Mouse (Mus musculus) thymus, adult 2 months (tissue): Measurements from ENCODE around the gene Ecpas. TPM values are rescaled to one million over a fixed set of nuclear protein-coding genes. Genes with fewer than 3 reads are reported as not detected.

ENCODE experiments used
- DNase-seq: peaks from one replicate; pipeline ENCODE4 v3.0.0; 2021
- H3K27ac ChIP-seq: fragments of 200-500 bp; 2 replicates; pipeline ENCODE4 v1.5.1; 2012; ENCODE audit warnings: low read length, control low read depth; ENCODE audit not compliant: control insufficient read depth, insufficient read depth
- H3K27me3 ChIP-seq: fragments of 200-500 bp; 2 replicates; pipeline ENCODE4 v1.6.1; 2012; ENCODE audit warnings: mild to moderate bottlenecking, low read length, moderate library complexity, mixed read lengths; ENCODE audit not compliant: control insufficient read depth, insufficient read depth
- H3K36me3 ChIP-seq: fragments of 200-500 bp; 2 replicates; pipeline ENCODE4 v1.6.1; 2012; ENCODE audit warnings: mild to moderate bottlenecking, low read length, moderate library complexity; ENCODE audit not compliant: control insufficient read depth, insufficient read depth
- H3K4me1 ChIP-seq: fragments of 200-500 bp; replicated peaks from 2 replicates; pipeline ENCODE4 v1.6.1; 2012; ENCODE audit warnings: low read length; ENCODE audit not compliant: control insufficient read depth, insufficient read depth
- H3K4me3 ChIP-seq: fragments of 200-500 bp; 2 replicates; pipeline ENCODE4 v1.5.1; 2012; ENCODE audit warnings: mild to moderate bottlenecking, low read length, control low read depth, moderate library complexity; ENCODE audit not compliant: control insufficient read depth, insufficient read depth
- POLR2A ChIP-seq: fragments of 200-500 bp; IDR thresholded peaks from 2 replicates; pipeline ENCODE4 v1.6.1; 2012; ENCODE audit warnings: mild to moderate bottlenecking, low read length, control low read depth, moderate library complexity; ENCODE audit not compliant: control insufficient read depth, poor library complexity, insufficient read depth; ENCODE audit errors: extremely low read depth
- WGBS: fragments of 180-500 bp; shearing (Covaris S2); methylation state at CpG from one replicate; pipeline ENCODE4 v1.1.7; 2018; 5-methylcytosine and 5-hydroxymethylcytosine counted together
- polyA plus RNA-seq: library from polyadenylated mRNA; depleted of rRNA; stranded (reverse); fragments of >200 nt; gene quantifications from 2 replicates; pipeline ENCODE4 v1.2.3, GENCODE M21; 2012; rRNA removed

Gene Ecpas
- polyA plus RNA-seq, 1 experiment, result 30.6 TPM

DNA sequence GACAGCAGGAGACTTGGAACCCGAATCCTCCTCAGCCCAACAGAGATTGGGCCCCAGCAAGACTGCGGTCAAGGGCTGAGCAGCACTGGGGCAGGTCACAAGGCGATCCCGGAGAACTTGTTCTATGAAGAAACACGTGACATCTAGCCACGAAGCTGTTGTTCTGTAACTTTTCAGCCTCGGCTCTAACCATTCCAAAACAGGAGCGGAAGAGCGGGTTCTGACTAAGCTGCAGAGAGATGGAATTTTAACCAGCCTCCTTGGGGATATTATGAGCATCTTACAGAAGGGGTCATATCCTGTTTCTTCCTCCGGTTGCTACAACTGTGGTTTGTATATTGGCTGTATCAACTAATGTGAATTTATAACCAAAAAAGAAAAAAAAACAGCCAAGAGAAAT is 163.4 kb downstream of the Ecpas start:
- no peaks in the 10 kb centered on the region for H3K36me3 ChIP-seq
- H3K4me3 ChIP-seq, result no peak overlapping the region
- DNase-seq, result no peak
- H3K27me3 ChIP-seq, result no peaks in the 10 kb centered on the region
- no peaks in the 10 kb centered on the region for H3K4me1 ChIP-seq
- no peak overlapping the region for H3K27ac ChIP-seq
- TF ChIP-seq POLR2A, result no peak
- WGBS, result 83% methylated on average over 10 of the region's 10 CpGs

Other genes with a start within 250 kb of the Ecpas start
- not detected in 2 replicates for gene Olfr267, start 125.0 kb downstream of the Ecpas start, polyA plus RNA-seq
- gene Zkscan16, start 30.9 kb upstream of the Ecpas start, polyA plus RNA-seq, result 0.04 TPM in 1 of 2 replicates, not detected in the other
- gene Ptgr1, start 74.4 kb upstream of the Ecpas start, polyA plus RNA-seq, result 3.0 and 3.4 TPM in 2 replicates
- 2.3 and 3.1 TPM in 2 replicates for gene Dnajc25, start 82.3 kb upstream of the Ecpas start, polyA plus RNA-seq
- not detected in 2 replicates for gene Gm20503, start 90.5 kb upstream of the Ecpas start, polyA plus RNA-seq
- 22.8 and 32.7 TPM in 2 replicates for gene Gng10, start 122.3 kb upstream of the Ecpas start, polyA plus RNA-seq
- not detected in 2 replicates for gene AI481877, start 226.2 kb upstream of the Ecpas start, polyA plus RNA-seq